Mouse (Mus musculus) Patski (cell line): ENCODE data around the gene 4930467E23Rik. TPM values are rescaled to one million over a fixed set of nuclear protein-coding genes. Genes with fewer than 3 reads are reported as not detected.
"Not testable (repeated sequence)": the region's sequence is repeated elsewhere in the genome, so short reads cannot be mapped to it uniquely, and the experiment has no call there.

Experiments
- ATAC-seq: fragments of 100-300 bp; one replicate; pipeline ENCODE4 v1.8.0; 2021
- CTCF ChIA-PET: fragments of 350-600 bp; sonication (Branson Sonifier 250); formaldehyde crosslinking; loops from one replicate; lab custom pipeline; 2022; ENCODE audit warnings: inconsistent platforms; lab: Charles Lee
- POLR2A ChIA-PET: fragments of 350-600 bp; sonication (Branson Sonifier 250); formaldehyde crosslinking; loops from one replicate; lab custom pipeline; 2022; ENCODE audit warnings: antibody characterized with exemption, inconsistent platforms; lab: Charles Lee
- DNase-seq: peaks from one replicate; pipeline ENCODE4 v3.0.0-alpha.2; 2011; ENCODE audit warnings: low read depth, low spot score
- H3K27me3 ChIP-seq: fragments of 371-371 bp; one replicate; pipeline ENCODE4 v1.5.1; 2021
- CTCF ChIP-seq: fragments of 100-300 bp; IDR thresholded peaks from one replicate; pipeline ENCODE4 v1.5.1; 2021
- in situ Hi-C: fragments of 300-500 bp; cut with MboI; formaldehyde crosslinking; loops from 3 replicates; pipeline ENCODE4 v1.11.1; 2018; ENCODE audit warnings: low pct_unique_long_range_greater_than_20kb, mixed read lengths
- polyA plus RNA-seq: library from polyadenylated mRNA; unstranded; gene quantifications from one replicate; pipeline ENCODE4 v1.2.3, GENCODE M21; 2021

The 4930467E23Rik gene
- polyA plus RNA-seq, 1 experiment from 2014 or later, result not detected

GRCm38 (mm10) chr8:19778126-19778525 lies 48.8 kb downstream of the 4930467E23Rik start:
- H3K27me3 ChIP-seq, DNase-seq, ATAC-seq, CTCF ChIA-PET, in situ Hi-C loops, POLR2A ChIA-PET: not testable (repeated sequence)

GRCm38 (mm10) chr8:19778891-19779290 lies 49.5 kb downstream of the 4930467E23Rik start:
- in situ Hi-C loops, CTCF ChIA-PET, DNase-seq, POLR2A ChIA-PET, H3K27me3 ChIP-seq, ATAC-seq: not testable (repeated sequence)

- in situ Hi-C loops, POLR2A ChIA-PET, ATAC-seq, DNase-seq, CTCF ChIA-PET, H3K27me3 ChIP-seq: not testable (repeated sequence)
Observed at GRCm38 (mm10) chr8:19780212-19780611, 50.8 kb downstream of the 4930467E23Rik start.

GRCm38 (mm10) chr8:19780658-19781057 lies 51.3 kb downstream of the 4930467E23Rik start:
- DNase-seq, POLR2A ChIA-PET, in situ Hi-C loops, CTCF ChIA-PET, ATAC-seq, H3K27me3 ChIP-seq: not testable (repeated sequence)

GRCm38 (mm10) chr8:19781328-19782114 lies 52.1 kb downstream of the 4930467E23Rik start:
- DNase-seq, ATAC-seq, in situ Hi-C loops, CTCF ChIA-PET, POLR2A ChIA-PET, H3K27me3 ChIP-seq: not testable (repeated sequence)

GRCm38 (mm10) chr8:19782736-19783135 lies 53.4 kb downstream of the 4930467E23Rik start:
- in situ Hi-C loops, CTCF ChIA-PET, POLR2A ChIA-PET, H3K27me3 ChIP-seq, ATAC-seq, DNase-seq: not testable (repeated sequence)

GRCm38 (mm10) chr8:19783860-19784259 lies 54.5 kb downstream of the 4930467E23Rik start:
- in situ Hi-C loops, result not testable (repeated sequence)

GRCm38 (mm10) chr8:19784554-19785364 lies 55.4 kb downstream of the 4930467E23Rik start:
- CTCF ChIA-PET, POLR2A ChIA-PET, H3K27me3 ChIP-seq, in situ Hi-C loops: not testable (repeated sequence)
- DNase-seq (peak; percentile 50), ATAC-seq (peak; percentile 100)
- peak; percentile 82 for TF ChIP-seq CTCF

More at GRCm38 (mm10) chr8:19783860-19784259, 54.5 kb downstream of the 4930467E23Rik start:
- ATAC-seq, POLR2A ChIA-PET, H3K27me3 ChIP-seq, CTCF ChIA-PET, DNase-seq: not testable (repeated sequence)

GRCm38 (mm10) chr8:19792696-19793095 lies 63.3 kb downstream of the 4930467E23Rik start:
- DNase-seq, H3K27me3 ChIP-seq, ATAC-seq, in situ Hi-C loops, CTCF ChIA-PET, POLR2A ChIA-PET: not testable (repeated sequence)

Other genes starting within 250 kb of the 4930467E23Rik start
- not detected for gene Defb7, start 234.5 kb upstream of the 4930467E23Rik start, polyA plus RNA-seq
- gene Gm31371, start 173.8 kb downstream of the 4930467E23Rik start, polyA plus RNA-seq, result 0.03 TPM